Comparison of ENCODE assay signal across 21 mouse cellular contexts in genomic region chr4:135080641-135080920, GRCm38 (mm10). TPM values are rescaled to one million over a fixed set of nuclear protein-coding genes. Genes with fewer than 3 reads are reported as not detected.
DNase-seq lines count a peak whose midpoint lies in the region; ATAC-seq and TF ChIP-seq lines count a peak whose summit lies in the region.
"Had no signal": no experiment of that assay in that cellular context is flagged by ENCODE, and none has a peak within 500 bp of the region (broad histone marks: within the 10 kb centered on the region; RNA-seq: fewer than 3 reads in every experiment).

No protein-coding gene starts in this region.

- no peaks in the 10 kb centered on the region for H3K9me3 ChIP-seq in forebrain, embryonic 10.5 days
- H3K9me3 ChIP-seq in forebrain, embryonic 11.5 days (ENCODE audit: control insufficient read depth, low read length): no peaks in the 10 kb centered on the region
- no peaks in the 10 kb centered on the region for H3K9me3 ChIP-seq in megakaryocyte, embryonic 14.5 days
- H3K9me3 ChIP-seq in embryonic facial prominence, embryonic 13.5 days: no peaks in the 10 kb centered on the region
- H3K9me3 ChIP-seq: embryonic facial prominence, embryonic 15.5 days; limb, embryonic 15.5 days; neural tube, embryonic 15.5 days had no signal

- no peak overlapping the region for H3K4me3 ChIP-seq in forebrain, embryonic 10.5 days
- H3K4me3 ChIP-seq in forebrain, embryonic 11.5 days (ENCODE audit: low read depth, low read length): no peak overlapping the region
- H3K4me3 ChIP-seq in megakaryocyte, embryonic 14.5 days (replicated peaks): peak overlapping the region; percentile 91
- no peak overlapping the region for H3K4me3 ChIP-seq in embryonic facial prominence, embryonic 13.5 days
- H3K4me3 ChIP-seq in myocyte: no peak overlapping the region
- H3K4me3 ChIP-seq: embryonic facial prominence, embryonic 15.5 days; limb, embryonic 15.5 days; neural tube, embryonic 15.5 days had no signal

- ATAC-seq in forebrain, embryonic 11.5 days (replicated peaks; ENCODE audit: low FRiP score): no peak
- ATAC-seq in megakaryocyte, adult 5-6 weeks (ENCODE audit: poor library complexity, severe bottlenecking): no peak; the same call in 1 of the 2 replicates
- no peak for ATAC-seq in embryonic facial prominence, embryonic 13.5 days (ENCODE audit: insufficient number of reproducible peaks, insufficient read depth, low FRiP score, low TSS enrichment, low read depth)
- ATAC-seq: midbrain, embryonic 16.5 days had no signal

- no peak overlapping the region for H3ac ChIP-seq in myocyte (ENCODE audit: control insufficient read depth, insufficient read length)

- DNase-seq in forebrain, embryonic 10.5 days (ENCODE audit: extremely low spot score, low spot score): no peak
- no peak for DNase-seq in forebrain, embryonic 11.5 days (ENCODE audit: low spot score)
- DNase-seq in yolk sac, embryonic 10.5 days (ENCODE audit: low spot score): no peak
- DNase-seq: adrenal gland, postnatal 14 days; cerebellum, adult 2 months; cerebellum, postnatal 25 days; kidney, adult 18-20 months; kidney, postnatal 4 days; lung, embryonic 14.5 days had no signal

- H3K4me1 ChIP-seq in forebrain, embryonic 10.5 days: peaks cover 36% of the 10 kb centered on the region
- H3K4me1 ChIP-seq in forebrain, embryonic 11.5 days (replicated peaks; ENCODE audit: control insufficient read depth, insufficient read depth, low read length): peaks cover 3% of the 10 kb centered on the region; the same call in 1 of the 2 replicates
- H3K4me1 ChIP-seq in megakaryocyte, embryonic 14.5 days: peaks cover 99% of the 10 kb centered on the region
- peaks cover 41% of the 10 kb centered on the region for H3K4me1 ChIP-seq in embryonic facial prominence, embryonic 13.5 days

- no peak overlapping the region for H3K9ac ChIP-seq in forebrain, embryonic 11.5 days (ENCODE audit: low read length)
- peak overlapping the region; percentile 11; the same call in 1 of the 2 replicates for H3K9ac ChIP-seq in embryonic facial prominence, embryonic 13.5 days
- H3K9ac ChIP-seq: embryonic facial prominence, embryonic 15.5 days; hindbrain, embryonic 14.5 days; limb, embryonic 15.5 days; liver, embryonic 14.5 days; lung, embryonic 14.5 days; neural tube, embryonic 15.5 days had no signal

- H3K4me2 ChIP-seq in forebrain, embryonic 11.5 days (ENCODE audit: low read depth, low read length, severe bottlenecking): no peak overlapping the region
- no peak overlapping the region for H3K4me2 ChIP-seq in embryonic facial prominence, embryonic 13.5 days
- H3K4me2 ChIP-seq in myocyte (ENCODE audit: low read depth): peak overlapping the region; percentile 64
- H3K4me2 ChIP-seq: embryonic facial prominence, embryonic 15.5 days; hindbrain, embryonic 14.5 days; limb, embryonic 15.5 days; lung, embryonic 14.5 days; neural tube, embryonic 15.5 days had no signal

- peaks cover 7% of the 10 kb centered on the region; the same call in 1 of the 2 replicates for H3K27me3 ChIP-seq in forebrain, embryonic 10.5 days (ENCODE audit: poor library complexity, severe bottlenecking)
- no peaks in the 10 kb centered on the region for H3K27me3 ChIP-seq in forebrain, embryonic 11.5 days (ENCODE audit: control insufficient read depth, insufficient read depth, low read length)
- H3K27me3 ChIP-seq in megakaryocyte, embryonic 14.5 days (replicated peaks): no peaks in the 10 kb centered on the region
- H3K27me3 ChIP-seq in embryonic facial prominence, embryonic 13.5 days: 0 out of 2 replicates have a peak, but pooled peaks cover 9% of the 10 kb centered on the region
- H3K27me3 ChIP-seq in myocyte (ENCODE audit: control insufficient read depth, insufficient read depth, insufficient read length): no peaks in the 10 kb centered on the region
- H3K27me3 ChIP-seq: limb, embryonic 15.5 days; neural tube, embryonic 15.5 days had no signal

- H3K79me2 ChIP-seq in myocyte (ENCODE audit: control insufficient read depth, insufficient read depth): no peaks in the 10 kb centered on the region

- H3K27ac ChIP-seq in forebrain, embryonic 10.5 days: peak overlapping the region; percentile 65
- H3K27ac ChIP-seq in forebrain, embryonic 11.5 days (ENCODE audit: low read depth, low read length): no peak overlapping the region
- no peak overlapping the region for H3K27ac ChIP-seq in embryonic facial prominence, embryonic 13.5 days
- H3K27ac ChIP-seq: embryonic facial prominence, embryonic 15.5 days; hindbrain, embryonic 14.5 days; limb, embryonic 15.5 days; liver, embryonic 14.5 days; neural tube, embryonic 15.5 days had no signal

- WGBS in forebrain, embryonic 10.5 days: 72% methylated on average over 7 of the region's 7 CpGs
- WGBS in forebrain, embryonic 11.5 days: 62% methylated on average over 7 of the region's 7 CpGs
- WGBS in embryonic facial prominence, embryonic 13.5 days: 51% methylated on average over 7 of the region's 7 CpGs

- no peak for TF ChIP-seq POLR2A in myocyte (IDR thresholded peaks at IDR 0.05; ENCODE audit: insufficient read length, low read depth)

- H3K36me3 ChIP-seq in forebrain, embryonic 10.5 days (replicated peaks): no peaks in the 10 kb centered on the region
- no peaks in the 10 kb centered on the region for H3K36me3 ChIP-seq in forebrain, embryonic 11.5 days (ENCODE audit: control insufficient read depth, insufficient read depth, low read length)
- peaks cover 4% of the 10 kb centered on the region for H3K36me3 ChIP-seq in megakaryocyte, embryonic 14.5 days (replicated peaks; ENCODE audit: low read length)
- no peaks in the 10 kb centered on the region for H3K36me3 ChIP-seq in embryonic facial prominence, embryonic 13.5 days
- H3K36me3 ChIP-seq in myocyte (ENCODE audit: control insufficient read depth, insufficient read depth): no peaks in the 10 kb centered on the region
- H3K36me3 ChIP-seq: embryonic facial prominence, embryonic 15.5 days; limb, embryonic 15.5 days; neural tube, embryonic 15.5 days had no signal

TF ChIP-seq in myocyte, 11 proteins besides CTCF, POLR2A, EP300 and RAD21:
- no peak for TF ChIP-seq USF1 (IDR thresholded peaks at IDR 0.05; ENCODE audit: low read depth)
- TF ChIP-seq MYOG (IDR thresholded peaks at IDR 0.05; ENCODE audit: control insufficient read depth in 1 of 3, insufficient read depth in 1 of 3, insufficient read length in 2 of 3, low read depth in 2 of 3): no peak
- TF ChIP-seq SRF (IDR thresholded peaks at IDR 0.05; ENCODE audit: control insufficient read depth, insufficient read length, low read depth): no peak
- TF ChIP-seq E2F4 (IDR thresholded peaks at IDR 0.05; ENCODE audit: insufficient read depth): no peak
- no peak for TF ChIP-seq POLR2AphosphoS2 (IDR thresholded peaks at IDR 0.05; ENCODE audit: insufficient read length, low read depth)
- TF ChIP-seq TCF12 (IDR thresholded peaks at IDR 0.05; ENCODE audit: insufficient read depth, poor library complexity, severe bottlenecking): no peak
- no peak for TF ChIP-seq MYOD1 (IDR thresholded peaks at IDR 0.05; ENCODE audit: control insufficient read depth in 1 of 3, insufficient read length in 2 of 3, low read depth in 2 of 3)
- TF ChIP-seq REST (IDR thresholded peaks at IDR 0.05; ENCODE audit: insufficient read depth, insufficient read length): no peak
- TF ChIP-seq TCF3 (IDR thresholded peaks at IDR 0.05; ENCODE audit: insufficient read length, low read depth): no peak
- TF ChIP-seq CEBPB (IDR thresholded peaks at IDR 0.05; ENCODE audit: insufficient read depth, poor library complexity, severe bottlenecking): no peak
- TF ChIP-seq MAX (IDR thresholded peaks at IDR 0.05; ENCODE audit: low read depth): no peak

RNA-seq across cellular contexts. Expression of gene Runx3, which starts 39.9 kb away (rescaled TPM):
- polyA plus RNA-seq in forebrain, embryonic 10.5 days (2016; fragmentation: Nextera tagmentation; extraction: Ambion mirVana): 0.04 TPM in 1 of 2 replicates, not detected in the other
- 0.04 and 0.07 TPM in 2 replicates for polyA plus RNA-seq in forebrain, embryonic 11.5 days (2014; fragmentation: Nextera tagmentation; extraction: Ambion mirVana)
- polyA plus RNA-seq in megakaryocyte, embryonic 14.5 days (2012; ENCODE audit: insufficient read depth, low replicate concordance): 128 and 414 TPM in 2 replicates
- 18.1 and 20.8 TPM in 2 replicates for total RNA-seq in megakaryocyte, adult 5-6 weeks (2015)
- total RNA-seq in megakaryocyte, adult 5-6 weeks (2017): 4.3 and 6.5 TPM in 2 replicates
- 3.1 and 3.9 TPM in 2 replicates for polyA plus RNA-seq in embryonic facial prominence, embryonic 13.5 days (2015; fragmentation: Nextera tagmentation; extraction: Ambion mirVana)
- polyA plus RNA-seq in myocyte (2012; fragmentation: generic; extraction: Trizol): 19.6 TPM
- total RNA-seq: left cerebral cortex, postnatal 14 days had no signal
- polyA plus RNA-seq: cerebellum, adult 2 months; hindbrain, embryonic 14.5 days; kidney, embryonic 16.5 days; midbrain, embryonic 16.5 days had no signal
